Mouse (Mus musculus) stomach, postnatal 0 days (tissue): ENCODE data around the gene Tmem213.

Source experiments
- CTCF ChIP-seq: IDR thresholded peaks from 2 replicates; pipeline ENCODE4 v1.5.1; 2016; ENCODE audit warnings: antibody characterized with exemption, low read depth, mild to moderate bottlenecking, moderate library complexity
- EP300 ChIP-seq: optimal IDR thresholded peaks from 2 replicates; pipeline ENCODE3; 2016; ENCODE audit warnings: antibody characterized with exemption

- TF ChIP-seq CTCF (no peak), EP300 (no peak)
These were observed at the start of gene Tmem213 for GRCm38 (mm10) chr6:38109160-38109795.
